ENCODE assay signal across 27 mouse cellular contexts in genomic region chr12:13566421-13566820, GRCm38 (mm10).
"Had no signal": no experiment of that assay in that cellular context is flagged by ENCODE, and none has a peak within 500 bp of the region (broad histone marks: within the 10 kb centered on the region; RNA-seq: fewer than 3 reads in every experiment).

No protein-coding gene starts in this region.

- H3K27ac ChIP-seq: forebrain, embryonic 15.5 days; heart, embryonic 13.5 days; heart, embryonic 15.5 days; hindbrain, embryonic 13.5 days; hindbrain, embryonic 15.5 days; hindbrain, postnatal 0 days; intestine, embryonic 15.5 days; kidney, embryonic 15.5 days; kidney, postnatal 0 days; limb, embryonic 13.5 days; limb, embryonic 15.5 days; liver, embryonic 12.5 days; liver, embryonic 14.5 days had no signal

- H3K4me1 ChIP-seq: forebrain, embryonic 15.5 days; heart, embryonic 13.5 days; heart, embryonic 15.5 days; hindbrain, embryonic 13.5 days; hindbrain, embryonic 15.5 days; intestine, embryonic 15.5 days; kidney, embryonic 15.5 days; limb, embryonic 13.5 days; limb, embryonic 15.5 days; liver, embryonic 12.5 days had no signal

- H3K4me2 ChIP-seq: forebrain, embryonic 15.5 days; heart, embryonic 11.5 days; heart, embryonic 13.5 days; heart, embryonic 15.5 days; hindbrain, embryonic 13.5 days; hindbrain, embryonic 15.5 days; intestine, embryonic 15.5 days; kidney, embryonic 15.5 days; limb, embryonic 13.5 days; limb, embryonic 15.5 days; liver, embryonic 12.5 days had no signal

- H3K36me3 ChIP-seq: forebrain, embryonic 15.5 days; heart, embryonic 13.5 days; heart, embryonic 15.5 days; hindbrain, embryonic 15.5 days; intestine, embryonic 15.5 days; kidney, embryonic 15.5 days; limb, embryonic 15.5 days; liver, embryonic 12.5 days had no signal

- ATAC-seq: forebrain, embryonic 15.5 days; forebrain, postnatal 0 days; hindbrain, postnatal 0 days; intestine, embryonic 15.5 days; liver, embryonic 12.5 days had no signal

- H3K27me3 ChIP-seq: forebrain, embryonic 15.5 days; heart, embryonic 13.5 days; heart, embryonic 15.5 days; hindbrain, embryonic 13.5 days; hindbrain, embryonic 15.5 days; intestine, embryonic 15.5 days; kidney, embryonic 15.5 days; limb, embryonic 13.5 days; limb, embryonic 15.5 days; liver, embryonic 12.5 days had no signal

- H3K4me3 ChIP-seq: forebrain, embryonic 15.5 days; heart, embryonic 13.5 days; heart, embryonic 15.5 days; hindbrain, embryonic 13.5 days; hindbrain, embryonic 15.5 days; intestine, embryonic 15.5 days; kidney, embryonic 15.5 days; limb, embryonic 13.5 days; limb, embryonic 15.5 days; liver, embryonic 12.5 days had no signal

- DNase-seq: forebrain, postnatal 0 days; gastrocnemius, postnatal 10 days; gastrocnemius, postnatal 25 days; heart, adult 18-20 months; heart, postnatal 36 days; kidney, adult 11 months; kidney, adult 2 months; kidney, adult 9 months; kidney, postnatal 14 days; kidney, postnatal 36 days; layer of hippocampus, adult 9-11 months; layer of hippocampus, postnatal 36 days; left cerebral cortex, postnatal 4 days had no signal

- H3K9ac ChIP-seq: forebrain, embryonic 15.5 days; forebrain, postnatal 0 days; heart, embryonic 13.5 days; heart, embryonic 15.5 days; hindbrain, embryonic 13.5 days; hindbrain, embryonic 15.5 days; intestine, embryonic 15.5 days; kidney, embryonic 15.5 days; limb, embryonic 13.5 days; limb, embryonic 15.5 days; liver, embryonic 12.5 days; liver, embryonic 14.5 days had no signal

- H3K9me3 ChIP-seq: forebrain, embryonic 15.5 days; heart, embryonic 13.5 days; heart, embryonic 15.5 days; hindbrain, embryonic 13.5 days; hindbrain, embryonic 15.5 days; intestine, embryonic 15.5 days; kidney, embryonic 15.5 days; limb, embryonic 13.5 days; limb, embryonic 15.5 days; liver, embryonic 12.5 days had no signal
